In the genomic region with DNA sequence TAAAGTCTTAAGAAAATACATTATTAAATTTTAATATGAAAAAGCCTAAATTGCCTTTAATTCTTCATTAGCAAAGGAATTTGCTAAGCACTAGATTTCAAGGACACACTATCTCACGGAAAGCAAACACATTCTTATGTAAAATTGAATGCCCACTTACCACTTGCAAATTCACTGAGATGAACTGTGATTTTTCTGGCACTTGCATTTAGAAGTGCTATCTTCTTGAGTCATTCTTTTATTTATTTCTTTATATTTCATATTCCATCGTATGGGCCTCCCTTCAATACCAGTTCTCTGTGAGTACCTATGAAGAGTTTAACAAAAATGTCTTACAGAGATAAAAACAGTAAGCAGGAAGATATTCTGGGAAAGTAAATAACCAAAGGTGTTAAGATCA, we compare ENCODE assay signal across 45 mouse cellular contexts. TPM values are rescaled to one million over a fixed set of nuclear protein-coding genes. Genes with fewer than 3 reads are reported as not detected.
"Had no signal": no experiment of that assay in that cellular context is flagged by ENCODE, and none has a peak within 500 bp of the region (broad histone marks: within the 10 kb centered on the region; RNA-seq: fewer than 3 reads in every experiment).

No protein-coding gene starts in this region.

- H3K36me3 ChIP-seq: hindbrain, embryonic 15.5 days; intestine, embryonic 15.5 days had no signal

- H3K4me3 ChIP-seq: heart, embryonic 10.5 days; heart, embryonic 12.5 days; heart, embryonic 13.5 days; heart, embryonic 15.5 days; hindbrain, embryonic 10.5 days; hindbrain, embryonic 12.5 days; hindbrain, embryonic 13.5 days; hindbrain, embryonic 15.5 days; intestine, embryonic 15.5 days; kidney, embryonic 15.5 days; layer of hippocampus, adult 2 months had no signal

- H3K9me3 ChIP-seq: heart, embryonic 10.5 days; heart, embryonic 12.5 days; heart, embryonic 13.5 days; heart, embryonic 15.5 days; hindbrain, embryonic 10.5 days; hindbrain, embryonic 12.5 days; hindbrain, embryonic 13.5 days; hindbrain, embryonic 15.5 days; intestine, embryonic 15.5 days; kidney, embryonic 15.5 days had no signal

- H3K27ac ChIP-seq: heart, embryonic 10.5 days; heart, embryonic 13.5 days; heart, embryonic 15.5 days; hindbrain, embryonic 10.5 days; hindbrain, embryonic 12.5 days; hindbrain, embryonic 13.5 days; hindbrain, embryonic 14.5 days; hindbrain, embryonic 15.5 days; hindbrain, postnatal 0 days; intestine, embryonic 15.5 days; kidney, embryonic 15.5 days; kidney, postnatal 0 days; layer of hippocampus, adult 2 months had no signal

- H3K4me2 ChIP-seq: heart, embryonic 11.5 days; heart, embryonic 12.5 days; heart, embryonic 13.5 days; heart, embryonic 15.5 days; hindbrain, embryonic 12.5 days; hindbrain, embryonic 13.5 days; hindbrain, embryonic 14.5 days; hindbrain, embryonic 15.5 days; intestine, embryonic 15.5 days; kidney, embryonic 15.5 days had no signal

- DNase-seq: heart, postnatal 10 days; heart, postnatal 36 days; heart, postnatal 4 days; kidney, adult 11 months; kidney, adult 18-20 months; kidney, adult 2 months; kidney, adult 8-10 months; kidney, adult 9 months; kidney, postnatal 10 days; kidney, postnatal 14 days; kidney, postnatal 25 days; kidney, postnatal 36 days; kidney, postnatal 4 days; layer of hippocampus, adult 9-11 months; layer of hippocampus, postnatal 36 days had no signal

- H3K9ac ChIP-seq: heart, embryonic 12.5 days; heart, embryonic 13.5 days; heart, embryonic 15.5 days; hindbrain, embryonic 12.5 days; hindbrain, embryonic 13.5 days; hindbrain, embryonic 14.5 days; hindbrain, embryonic 15.5 days; intestine, embryonic 15.5 days; kidney, embryonic 15.5 days had no signal

- ATAC-seq: hindbrain, embryonic 16.5 days; hindbrain, postnatal 0 days; inflammation-experienced regulatory T-cells, adult 6 months; intestine, embryonic 15.5 days; intestine, embryonic 16.5 days; intestine, postnatal 0 days had no signal

- H3K27me3 ChIP-seq: heart, embryonic 12.5 days; heart, embryonic 13.5 days; heart, embryonic 15.5 days; hindbrain, embryonic 12.5 days; hindbrain, embryonic 13.5 days; hindbrain, embryonic 15.5 days; intestine, embryonic 15.5 days; kidney, embryonic 15.5 days had no signal

RNA-seq across cellular contexts. Expression of a gene that starts 31.1 kb away (rescaled TPM):
- total RNA-seq: heart, postnatal 10 days; heart, postnatal 25 days; heart, postnatal 36 days; heart, postnatal 4 days; hematopoietic stem cell, adult 5-6 weeks; hindbrain, postnatal 0 days; layer of hippocampus, adult 18-20 months; layer of hippocampus, adult 2 months; layer of hippocampus, postnatal 14 days; layer of hippocampus, postnatal 25 days; layer of hippocampus, postnatal 36 days had no signal
- polyA plus RNA-seq: heart, embryonic 10.5 days; heart, embryonic 11.5 days; heart, embryonic 12.5 days; heart, embryonic 14.5 days; heart, embryonic 15.5 days; heart, embryonic 16.5 days; heart, postnatal 0 days; hindbrain, embryonic 10.5 days; hindbrain, embryonic 12.5 days; hindbrain, embryonic 13.5 days; hindbrain, embryonic 14.5 days; hindbrain, embryonic 15.5 days; hindbrain, postnatal 0 days; inflammation-experienced regulatory T-cells, adult 6 months; intestine, postnatal 0 days; kidney, adult 2 months; kidney, embryonic 14.5 days; kidney, embryonic 16.5 days; kidney, postnatal 0 days; large intestine, adult 2 months had no signal
